Mouse (Mus musculus) midbrain, postnatal 0 days (tissue): ENCODE data around the gene Gm5155. TPM values are rescaled to one million over a fixed set of nuclear protein-coding genes. Genes with fewer than 3 reads are reported as not detected.
"Not testable (repeated sequence)": the region's sequence is repeated elsewhere in the genome, so short reads cannot be mapped to it uniquely, and the experiment has no call there.

Source experiments
- ATAC-seq: fragments of 200-750 bp; cut with Nextera tagmentation; 2 replicates; pipeline ENCODE4 v1.8.0; 2017; ENCODE audit warnings: moderate number of reproducible peaks, mild to moderate bottlenecking, moderate TSS enrichment, moderate library complexity; ENCODE audit not compliant: low FRiP score
- DNase-seq: peaks from one replicate; pipeline ENCODE4 v3.0.0-alpha.2; 2015; ENCODE audit warnings: low spot score
- H3K27ac ChIP-seq: fragments of 300-500 bp; sonication (generic); 2 replicates; pipeline ENCODE4 v1.5.1; 2014; ENCODE audit warnings: low read depth, mild to moderate bottlenecking, low read length, mixed read lengths
- H3K27me3 ChIP-seq: fragments of 300-500 bp; sonication (generic); 2 replicates; pipeline ENCODE4 v1.6.1; 2014; ENCODE audit warnings: low read length, control low read depth, mixed read lengths; ENCODE audit not compliant: insufficient read depth
- H3K36me3 ChIP-seq: fragments of 300-500 bp; sonication (generic); 2 replicates; pipeline ENCODE4 v1.6.1; 2014; ENCODE audit warnings: low read length, control low read depth, mixed read lengths; ENCODE audit not compliant: insufficient read depth
- H3K4me1 ChIP-seq: fragments of 300-500 bp; sonication (generic); 2 replicates; pipeline ENCODE4 v1.6.1; 2014; ENCODE audit warnings: mild to moderate bottlenecking, control low read depth, antibody characterized with exemption, low read length, mixed read lengths; ENCODE audit not compliant: insufficient read depth
- H3K4me2 ChIP-seq: fragments of 300-500 bp; sonication (generic); 2 replicates; pipeline ENCODE4 v1.6.1; 2014; ENCODE audit warnings: low read depth, mild to moderate bottlenecking, low read length, mixed read lengths; ENCODE audit not compliant: poor library complexity, severe bottlenecking
- H3K4me3 ChIP-seq: fragments of 300-500 bp; sonication (generic); 2 replicates; pipeline ENCODE4 v1.5.1; 2014; ENCODE audit warnings: low read depth, mild to moderate bottlenecking, low read length, moderate library complexity
- H3K9ac ChIP-seq: fragments of 300-500 bp; sonication (generic); replicated peaks from 2 replicates; pipeline ENCODE4 v1.6.1; 2014; ENCODE audit warnings: mild to moderate bottlenecking, low read length, moderate library complexity, mixed read lengths; ENCODE audit not compliant: poor library complexity, severe bottlenecking
- H3K9me3 ChIP-seq: fragments of 300-500 bp; sonication (generic); 2 replicates; pipeline ENCODE4 v1.6.1; 2016; ENCODE audit warnings: low read length, control low read depth
- CTCF ChIP-seq: IDR thresholded peaks from 2 replicates; pipeline ENCODE4 v1.5.1; 2016; ENCODE audit warnings: antibody characterized with exemption, mild to moderate bottlenecking
- WGBS: fragments of 180-500 bp; shearing (Covaris S2); extraction: QIAGEN DNeasy Blood & Tissue Kit; methylation state at CpG from one replicate; pipeline ENCODE4 v1.1.7; 2014; 5-methylcytosine and 5-hydroxymethylcytosine counted together
- polyA plus RNA-seq: library from polyadenylated mRNA; unstranded; fragments of >200 nt; fragmentation: Nextera tagmentation; extraction: Ambion mirVana; gene quantifications from 2 replicates; pipeline ENCODE4 v1.2.1, GENCODE M21; 2015
- total RNA-seq: library from RNA; depleted of rRNA; stranded (reverse); fragments of >200 nt; gene quantifications from 2 replicates; pipeline ENCODE4 v1.2.3, GENCODE M21; 2014; rRNA removed

The Gm5155 gene
- not detected in 2 replicates for total RNA-seq
- polyA plus RNA-seq = not detected in 2 replicates

- Histone ChIP-seq H3K4me1 (no peaks in the 10 kb centered on the region), H3K27me3 (no peaks in the 10 kb centered on the region), H3K9ac (no peak within 1 kb of the TSS), H3K9me3 (peaks cover 39% of the 10 kb centered on the region), H3K36me3 (no peaks in the 10 kb centered on the region), H3K27ac (no peak within 1 kb of the TSS), H3K4me2 (no peak within 1 kb of the TSS), H3K4me3 (no peak within 1 kb of the TSS)
- ATAC-seq (no peak), DNase-seq (no peak)
- 68% methylated on average over 1 of the region's 1 CpGs for WGBS
- no peak for TF ChIP-seq CTCF
Measured at GRCm38 (mm10) chr7:17871467-17871866, at the start of gene Gm5155. TSS of gene Gm5155 (plus strand) at chr7:17871767.

- DNase-seq (no peak), ATAC-seq (no peak)
- Histone ChIP-seq H3K27ac (no peak overlapping the region), H3K4me1 (no peaks in the 10 kb centered on the region), H3K4me3 (no peak overlapping the region), H3K36me3 (no peaks in the 10 kb centered on the region), H3K9me3 (peaks cover 44% of the 10 kb centered on the region), H3K9ac (no peak overlapping the region), H3K4me2 (no peak overlapping the region), H3K27me3 (no peaks in the 10 kb centered on the region)
- WGBS = 97% methylated on average over 1 of the region's 1 CpGs
- no peak for TF ChIP-seq CTCF
Measured at GRCm38 (mm10) chr7:17870776-17871175, 791 bp upstream of the Gm5155 start.

DNA sequence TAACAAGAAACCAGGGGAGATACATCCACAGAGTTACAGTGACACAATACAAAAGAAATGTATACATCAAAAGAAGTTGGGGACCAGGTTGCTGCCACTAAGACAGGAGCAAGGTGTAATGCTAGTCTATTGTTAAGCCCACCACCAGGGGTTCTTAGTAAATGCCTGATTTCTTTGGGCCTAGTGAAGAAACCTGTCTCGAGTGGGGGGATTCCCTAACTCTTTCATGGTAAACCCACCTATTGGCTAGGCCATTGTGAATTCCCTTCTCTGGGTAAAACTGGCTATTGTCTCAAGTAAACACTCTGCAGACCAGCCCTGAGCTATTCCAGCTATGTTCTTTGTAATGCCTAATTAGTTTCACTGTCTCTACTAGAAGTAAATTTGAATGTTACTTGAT is 23.8 kb downstream of the Gm5155 start:
- not testable (repeated sequence) for H3K9ac ChIP-seq, H3K27ac ChIP-seq, H3K4me3 ChIP-seq, H3K4me1 ChIP-seq, DNase-seq, H3K4me2 ChIP-seq, ATAC-seq, H3K36me3 ChIP-seq, H3K27me3 ChIP-seq
- peaks cover 37% of the 10 kb centered on the region for H3K9me3 ChIP-seq
- 70% methylated on average over 1 of the region's 1 CpGs for WGBS

DNA sequence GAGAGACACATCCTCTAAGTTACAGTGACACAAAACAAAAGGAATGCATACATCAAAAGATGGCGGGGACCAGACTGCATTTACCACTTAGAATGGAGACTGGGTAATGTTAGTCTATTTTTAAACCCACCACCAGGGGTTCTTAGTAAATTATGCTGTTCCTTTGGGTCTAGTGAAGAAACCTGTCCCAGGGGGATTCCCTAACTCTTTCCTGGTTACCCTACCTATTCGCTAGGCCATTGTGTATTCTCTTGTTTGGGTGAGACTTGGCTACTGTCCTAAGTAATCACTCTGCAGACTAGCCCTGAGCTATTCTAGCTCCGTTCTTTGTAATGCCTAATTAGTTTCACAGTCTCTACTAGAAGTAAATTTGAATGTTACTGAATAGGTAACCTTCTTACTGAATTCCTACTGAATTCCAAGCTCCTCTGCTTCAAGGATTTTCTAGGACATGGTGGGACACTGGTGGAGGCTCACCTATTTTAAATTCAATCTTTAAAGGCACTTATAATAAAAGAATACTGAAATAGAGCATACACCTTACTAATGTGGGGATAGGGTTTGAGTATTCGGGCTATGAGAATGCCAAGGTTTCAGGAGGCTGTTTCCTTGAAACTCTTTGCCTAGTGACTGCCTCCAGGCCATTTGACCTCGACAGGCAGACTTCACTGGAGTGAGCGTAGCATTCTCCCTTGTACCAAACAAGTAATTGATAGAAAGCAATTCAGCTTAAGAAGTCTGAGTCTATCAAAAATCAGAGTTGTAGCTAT is 31.8 kb downstream of the Gm5155 start:
- no peak for ATAC-seq
- no peak for TF ChIP-seq CTCF
- H3K9me3 ChIP-seq = peaks cover 50% of the 10 kb centered on the region; the same call in 1 of the 2 replicates
- no peaks in the 10 kb centered on the region for H3K27me3 ChIP-seq
- H3K27ac ChIP-seq = no peak overlapping the region
- 72% methylated on average over 6 of the region's 6 CpGs for WGBS
- DNase-seq = no peak
- no peaks in the 10 kb centered on the region for H3K4me1 ChIP-seq
- no peak overlapping the region for H3K4me2 ChIP-seq
- H3K9ac ChIP-seq = no peak overlapping the region
- no peaks in the 10 kb centered on the region for H3K36me3 ChIP-seq
- no peak overlapping the region for H3K4me3 ChIP-seq

Other genes starting within 250 kb of the Gm5155 start
- gene Ceacam5, start 158.5 kb upstream of the Gm5155 start, total RNA-seq = not detected in 2 replicates
- not detected in 2 replicates for gene Ceacam5, start 158.5 kb upstream of the Gm5155 start, polyA plus RNA-seq
- gene Ceacam14, start 59.1 kb upstream of the Gm5155 start, total RNA-seq = not detected in 2 replicates
- not detected in 2 replicates for gene Ceacam14, start 59.1 kb upstream of the Gm5155 start, polyA plus RNA-seq
- not detected in 2 replicates for gene Ceacam11, start 100.4 kb downstream of the Gm5155 start, total RNA-seq
- not detected in 2 replicates for gene Ceacam11, start 100.4 kb downstream of the Gm5155 start, polyA plus RNA-seq
- not detected in 2 replicates for gene Ceacam13, start 138.1 kb downstream of the Gm5155 start, total RNA-seq
- gene Ceacam13, start 138.1 kb downstream of the Gm5155 start, polyA plus RNA-seq = not detected in 2 replicates
- not detected in 2 replicates for gene Ceacam12, start 194.2 kb downstream of the Gm5155 start, total RNA-seq
- gene Ceacam12, start 194.2 kb downstream of the Gm5155 start, polyA plus RNA-seq = not detected in 2 replicates